Mouse (Mus musculus) gastrocnemius, postnatal 4 days (tissue): ENCODE measurements at regions not wholly inside any gene's neighbourhood (a gene's known extent, or its start where the extent isn't known, plus 50 kb on each side); places are given as distances from the start of the nearest gene placed in this dataset.

Source experiments
- DNase-seq, 2 experiments: peaks; one replicate each; pipeline ENCODE4 v3.0.0; 2021 to 2022; ENCODE audit warnings: low spot score in 2 of 2, mixed read lengths in 2 of 2

- no peak for DNase-seq
Measured at GRCm38 (mm10) chr10:118622131-118622530, 181.3 kb downstream of the Ifng start.

GRCm38 (mm10) chr10:118622916-118623315 lies 182.1 kb downstream of the Ifng start:
- no peak for DNase-seq

GRCm38 (mm10) chr10:118624368-118624767 lies 183.5 kb downstream of the Ifng start:
- DNase-seq: no peak

GRCm38 (mm10) chr10:118628000-118628399 lies 187.2 kb downstream of the Ifng start:
- no peak for DNase-seq

GRCm38 (mm10) chr10:118629360-118630040 lies 188.7 kb downstream of the Ifng start:
- no peak for DNase-seq

- DNase-seq: no peak
Measured at GRCm38 (mm10) chr10:118631786-118632185, 190.9 kb downstream of the Ifng start.

GRCm38 (mm10) chr10:118632187-118632586 lies 191.3 kb downstream of the Ifng start:
- DNase-seq: no peak

GRCm38 (mm10) chr10:118633429-118633828 lies 192.6 kb downstream of the Ifng start:
- no peak for DNase-seq

- no peak for DNase-seq
Measured at GRCm38 (mm10) chr10:118639097-118639496, 198.3 kb downstream of the Ifng start.

GRCm38 (mm10) chr10:118640121-118640809 lies 199.4 kb downstream of the Ifng start:
- DNase-seq: peak in 1 of 2 experiments; percentile 37

GRCm38 (mm10) chr10:118640810-118641427 lies 200.1 kb downstream of the Ifng start:
- no peak for DNase-seq

GRCm38 (mm10) chr10:118643622-118644021 lies 202.8 kb downstream of the Ifng start:
- DNase-seq: no peak

GRCm38 (mm10) chr10:118648111-118648510 lies 207.3 kb downstream of the Ifng start:
- DNase-seq: peak; percentile 22 to 50

GRCm38 (mm10) chr10:118656561-118656960 lies 213.4 kb downstream of the Dyrk2 start:
- DNase-seq: no peak

- DNase-seq: no peak
Measured at GRCm38 (mm10) chr10:118666009-118666408, 204.0 kb downstream of the Dyrk2 start.

GRCm38 (mm10) chr10:118675816-118676465 lies 194.1 kb downstream of the Dyrk2 start:
- peak in 1 of 2 experiments; percentile 15 for DNase-seq

GRCm38 (mm10) chr10:118678750-118679418 lies 191.1 kb downstream of the Dyrk2 start:
- DNase-seq: no peak

- DNase-seq: no peak
Measured at GRCm38 (mm10) chr10:118679507-118679906, 190.5 kb downstream of the Dyrk2 start.

- DNase-seq: no peak
Measured at GRCm38 (mm10) chr10:118680896-118681295, 189.1 kb downstream of the Dyrk2 start.

- DNase-seq: no peak
Measured at GRCm38 (mm10) chr10:118683356-118683755, 186.7 kb downstream of the Dyrk2 start.

- DNase-seq: no peak
Measured at GRCm38 (mm10) chr10:118699292-118699691, 170.7 kb downstream of the Dyrk2 start.
